Mouse (Mus musculus): ENCODE measurements around the gene Gna12. TPM values are rescaled to one million over a fixed set of nuclear protein-coding genes. Genes with fewer than 3 reads are reported as not detected.

Gene Gna12
- polyA plus RNA-seq (2015; fragmentation: Nextera tagmentation; extraction: Ambion mirVana), result 6.9 and 7.2 TPM in 2 replicates

DNA sequence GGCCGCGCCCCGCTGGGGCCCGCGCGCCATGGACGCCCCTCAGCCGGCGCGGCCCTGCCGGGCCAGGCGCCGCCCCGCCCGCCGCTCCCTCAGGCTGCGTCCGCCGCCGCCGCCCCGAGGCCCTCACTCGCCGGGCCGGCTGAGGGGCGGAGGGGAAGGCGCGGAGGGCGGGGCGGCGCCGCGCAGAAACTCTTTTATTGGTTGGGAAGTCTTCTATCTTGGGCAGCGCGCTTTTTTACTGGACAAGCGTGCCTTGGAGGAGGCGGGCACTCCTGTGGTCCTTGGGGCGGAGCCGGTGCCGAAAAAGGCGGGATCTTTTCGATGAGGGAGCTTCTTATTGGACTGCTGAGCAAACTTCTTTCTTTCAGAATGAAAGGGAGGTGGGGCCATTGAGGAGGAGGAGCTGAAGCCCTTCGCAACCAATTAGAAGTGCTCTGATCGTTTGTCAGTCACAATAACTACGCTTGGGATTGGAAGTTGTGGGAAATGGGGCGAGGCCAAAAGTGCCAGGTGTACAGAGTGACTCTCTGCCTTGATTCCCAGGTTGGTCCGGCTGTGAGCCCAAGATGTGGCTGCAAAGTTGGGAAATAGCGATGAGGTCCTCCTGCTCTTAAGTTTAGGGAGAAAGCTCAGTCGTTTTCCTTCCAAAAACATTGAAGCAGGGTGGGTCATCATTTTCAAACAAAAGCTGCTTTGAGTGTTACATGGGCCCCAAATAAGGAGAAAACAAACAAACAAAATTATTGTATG lies at the start of gene Gna12:
Gene Gna12 (minus strand): TSS at position 118 of the 750 bp plus-strand sequence.
- Histone ChIP-seq H3K36me3 (ENCODE audit: control insufficient read depth, insufficient read depth, low read length) (no peaks in the 10 kb centered on the region), H3K27me3 (ENCODE audit: control insufficient read depth, insufficient read depth, low read length) (no peaks in the 10 kb centered on the region), H3K27ac (ENCODE audit: low read length) (peak within 1 kb of the TSS; percentile 66), H3K4me2 (ENCODE audit: low read depth, low read length) (peak within 1 kb of the TSS; percentile 95), H3K9me3 (replicated peaks; ENCODE audit: control insufficient read depth, low read length) (no peaks in the 10 kb centered on the region), H3K4me3 (replicated peaks; ENCODE audit: low read length) (peak within 1 kb of the TSS; percentile 89), H3K4me1 (ENCODE audit: control insufficient read depth, insufficient read depth, low read length) (peaks cover 28% of the 10 kb centered on the region), H3K9ac (ENCODE audit: low read length) (peak within 1 kb of the TSS; percentile 94)
- peak; percentile 98 for ATAC-seq (ENCODE audit: insufficient read depth, low FRiP score)
- WGBS, result under 1% methylated on average over 41 of the region's 49 CpGs

DNA sequence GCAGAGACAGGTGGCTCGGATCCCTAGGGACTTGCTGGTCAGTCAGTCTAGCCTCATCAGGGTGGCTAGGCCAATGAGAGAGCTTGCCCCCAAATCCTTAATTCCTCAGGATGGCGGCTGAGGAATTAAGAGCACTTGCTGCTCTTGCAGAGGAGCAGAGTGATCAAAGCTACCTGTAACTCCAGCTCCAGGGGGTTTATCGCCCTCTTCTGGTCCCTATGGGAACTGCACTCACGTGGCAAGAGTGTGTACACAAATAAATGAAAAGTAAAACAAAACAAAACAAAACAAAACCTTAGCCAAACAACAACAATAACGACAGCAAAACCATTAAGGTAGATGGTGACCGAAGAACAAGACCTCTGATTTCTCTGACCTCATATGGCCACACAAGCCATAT lies 48.4 kb upstream of the Gna12 start:
- 67% methylated on average over 6 of the region's 6 CpGs for WGBS
- no peaks in the 10 kb centered on the region for H3K9me3 ChIP-seq (replicated peaks; ENCODE audit: control insufficient read depth, low read length)
- H3K4me3 ChIP-seq (replicated peaks; ENCODE audit: low read length), result no peak overlapping the region
- ATAC-seq (ENCODE audit: insufficient read depth, low FRiP score), result no peak
- no peak overlapping the region for H3K27ac ChIP-seq (ENCODE audit: low read length)
- no peaks in the 10 kb centered on the region for H3K27me3 ChIP-seq (ENCODE audit: control insufficient read depth, insufficient read depth, low read length)
- no peak overlapping the region for H3K4me2 ChIP-seq (ENCODE audit: low read depth, low read length)
- 0 out of 2 replicates have a peak, but pooled peaks cover under 1% of the 10 kb centered on the region for H3K4me1 ChIP-seq (ENCODE audit: control insufficient read depth, insufficient read depth, low read length)
- H3K36me3 ChIP-seq (ENCODE audit: control insufficient read depth, insufficient read depth, low read length), result no peaks in the 10 kb centered on the region
- no peak overlapping the region for H3K9ac ChIP-seq (ENCODE audit: low read length)

DNA sequence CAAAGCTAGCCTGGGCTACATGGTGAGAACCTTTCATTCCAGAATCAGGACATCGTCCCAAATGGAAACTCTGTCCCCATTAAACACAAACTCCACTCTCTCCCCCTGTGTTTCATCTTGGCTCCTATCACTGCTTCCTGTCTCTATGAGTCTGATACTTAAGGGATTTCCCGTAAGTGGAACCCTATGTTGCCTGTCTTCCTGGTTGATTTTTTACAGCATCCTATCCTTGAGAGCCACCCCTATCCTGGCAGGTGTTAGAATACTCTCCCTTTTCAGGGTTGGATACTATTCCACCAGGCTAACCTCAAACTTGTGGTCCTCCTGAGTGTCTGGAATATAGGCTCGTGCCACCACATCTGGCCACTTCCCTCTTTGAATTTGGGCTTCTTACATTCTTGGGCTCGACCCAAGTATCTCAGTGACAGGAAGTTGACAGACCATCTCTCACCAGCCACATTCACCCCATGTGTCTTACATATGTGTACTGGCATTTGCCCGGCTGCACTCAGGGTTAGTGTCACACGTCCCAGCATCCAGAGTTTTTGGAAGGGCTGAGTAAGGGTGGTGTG lies 43.6 kb upstream of the Gna12 start:
- no peaks in the 10 kb centered on the region for H3K36me3 ChIP-seq (ENCODE audit: control insufficient read depth, insufficient read depth, low read length)
- ATAC-seq (ENCODE audit: insufficient read depth, low FRiP score), result no peak
- H3K27ac ChIP-seq (ENCODE audit: low read length), result peak overlapping the region; percentile 84
- H3K9me3 ChIP-seq (replicated peaks; ENCODE audit: control insufficient read depth, low read length), result no peaks in the 10 kb centered on the region
- H3K4me3 ChIP-seq (replicated peaks; ENCODE audit: low read length), result no peak overlapping the region
- H3K4me1 ChIP-seq (ENCODE audit: control insufficient read depth, insufficient read depth, low read length), result peaks cover 28% of the 10 kb centered on the region
- no peaks in the 10 kb centered on the region for H3K27me3 ChIP-seq (ENCODE audit: control insufficient read depth, insufficient read depth, low read length)
- H3K4me2 ChIP-seq (ENCODE audit: low read depth, low read length), result peak overlapping the region; percentile 40; the same call in 1 of the 2 replicates
- 63% methylated on average over 6 of the region's 6 CpGs for WGBS
- H3K9ac ChIP-seq (ENCODE audit: low read length), result peak overlapping the region; percentile 46; the same call in 1 of the 2 replicates

DNA sequence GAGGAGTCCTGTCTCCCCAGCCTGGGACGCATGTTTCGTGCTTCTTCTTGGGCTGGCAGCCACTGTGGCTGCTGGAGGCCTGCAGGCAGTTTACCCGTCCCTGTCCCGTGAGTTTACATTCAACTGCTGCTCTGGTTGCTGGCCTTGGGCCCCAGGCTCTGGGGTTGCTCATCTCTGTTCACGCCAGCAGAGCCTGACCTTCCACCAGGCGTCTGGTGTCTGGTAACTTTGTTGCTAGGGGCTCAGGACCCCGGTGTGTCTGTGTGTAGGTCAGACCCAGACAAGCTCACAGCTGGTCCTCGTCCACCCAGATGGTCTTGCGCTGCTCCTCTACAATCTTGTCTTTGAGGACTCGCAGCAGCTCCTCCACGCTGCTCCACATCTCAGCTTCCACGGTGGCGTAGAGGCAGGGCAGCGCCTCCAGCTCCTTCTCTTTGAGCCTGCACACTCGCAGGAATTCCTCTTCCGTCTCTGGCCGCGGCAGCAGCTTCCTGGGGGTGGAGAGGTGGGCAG lies 42.9 kb upstream of the Gna12 start:
- ATAC-seq (ENCODE audit: insufficient read depth, low FRiP score), result peak; percentile 71; the same call in 1 of the 2 replicates
- H3K27me3 ChIP-seq (ENCODE audit: control insufficient read depth, insufficient read depth, low read length), result no peaks in the 10 kb centered on the region

DNA sequence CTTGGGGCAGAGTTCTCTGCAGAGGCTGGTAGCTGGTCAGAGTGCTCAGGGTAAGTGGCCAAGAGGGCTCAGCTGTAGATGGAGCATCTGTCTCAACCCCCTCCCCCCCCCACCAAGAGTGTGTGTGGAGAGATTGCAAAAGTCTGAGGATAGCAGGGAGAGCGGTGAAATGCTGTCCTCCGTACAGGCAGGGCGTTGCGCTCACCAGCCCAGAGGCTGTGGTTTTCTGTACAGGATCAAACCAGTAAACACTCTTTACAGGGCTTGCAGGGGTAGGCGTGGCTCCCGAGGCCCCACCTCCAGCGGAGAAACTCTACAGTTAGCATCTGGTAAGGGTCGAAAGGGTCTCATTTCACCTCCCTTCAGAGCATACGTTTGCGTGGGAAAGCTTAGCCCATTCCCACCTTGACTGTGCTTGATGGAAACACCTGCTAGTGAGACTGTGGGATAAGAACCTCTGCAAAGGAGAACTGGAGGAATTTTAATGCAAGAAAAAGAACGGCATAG lies 42.4 kb upstream of the Gna12 start:
- H3K27me3 ChIP-seq (ENCODE audit: control insufficient read depth, insufficient read depth, low read length), result no peaks in the 10 kb centered on the region
- peaks cover 28% of the 10 kb centered on the region for H3K4me1 ChIP-seq (ENCODE audit: control insufficient read depth, insufficient read depth, low read length)
- peak; percentile 35; the same call in 1 of the 2 replicates for ATAC-seq (ENCODE audit: insufficient read depth, low FRiP score)
- H3K4me3 ChIP-seq (replicated peaks; ENCODE audit: low read length), result no peak overlapping the region
- peak overlapping the region; percentile 40 for H3K4me2 ChIP-seq (ENCODE audit: low read depth, low read length)
- H3K27ac ChIP-seq (ENCODE audit: low read length), result peak overlapping the region; percentile 84
- H3K36me3 ChIP-seq (ENCODE audit: control insufficient read depth, insufficient read depth, low read length), result no peaks in the 10 kb centered on the region
- 15% methylated on average over 11 of the region's 11 CpGs for WGBS
- no peaks in the 10 kb centered on the region for H3K9me3 ChIP-seq (replicated peaks; ENCODE audit: control insufficient read depth, low read length)
- peak overlapping the region; percentile 46; the same call in 1 of the 2 replicates for H3K9ac ChIP-seq (ENCODE audit: low read length)

More for the DNA sequence above, 42.9 kb upstream of the Gna12 start:
- peak overlapping the region; percentile 84 for H3K27ac ChIP-seq (ENCODE audit: low read length)
- H3K4me3 ChIP-seq (replicated peaks; ENCODE audit: low read length), result peak overlapping the region; percentile 10
- H3K9ac ChIP-seq (ENCODE audit: low read length), result peak overlapping the region; percentile 46; the same call in 1 of the 2 replicates
- no peaks in the 10 kb centered on the region for H3K9me3 ChIP-seq (replicated peaks; ENCODE audit: control insufficient read depth, low read length)
- H3K4me2 ChIP-seq (ENCODE audit: low read depth, low read length), result peak overlapping the region; percentile 40
- H3K4me1 ChIP-seq (ENCODE audit: control insufficient read depth, insufficient read depth, low read length), result peaks cover 28% of the 10 kb centered on the region
- no peaks in the 10 kb centered on the region for H3K36me3 ChIP-seq (ENCODE audit: control insufficient read depth, insufficient read depth, low read length)
- 10% methylated on average over 18 of the region's 18 CpGs for WGBS

DNA sequence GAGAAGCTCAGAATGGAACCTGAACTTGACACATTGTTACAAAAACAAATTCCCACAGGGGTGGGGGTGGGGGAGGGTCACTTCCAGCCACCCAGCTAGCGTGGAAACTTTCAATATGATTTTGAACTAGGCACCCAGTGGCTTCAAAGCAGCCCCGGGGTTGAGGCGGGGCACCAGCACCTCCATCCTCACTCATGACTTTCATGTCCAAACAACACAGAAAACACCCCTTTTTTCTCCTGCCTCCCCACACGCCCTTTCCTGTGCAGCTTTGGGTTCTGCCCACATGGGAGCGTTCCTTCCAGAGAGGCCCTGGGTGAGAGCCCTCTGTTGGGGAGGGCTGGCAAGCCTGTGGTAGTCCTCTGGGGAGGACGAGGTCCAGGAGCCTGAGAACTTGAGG lies 41.0 kb upstream of the Gna12 start:
- Histone ChIP-seq H3K27ac (ENCODE audit: low read length) (no peak overlapping the region), H3K27me3 (ENCODE audit: control insufficient read depth, insufficient read depth, low read length) (no peaks in the 10 kb centered on the region), H3K9me3 (replicated peaks; ENCODE audit: control insufficient read depth, low read length) (no peaks in the 10 kb centered on the region), H3K4me2 (ENCODE audit: low read depth, low read length) (no peak overlapping the region), H3K4me3 (replicated peaks; ENCODE audit: low read length) (no peak overlapping the region), H3K9ac (ENCODE audit: low read length) (no peak overlapping the region), H3K36me3 (ENCODE audit: control insufficient read depth, insufficient read depth, low read length) (no peaks in the 10 kb centered on the region), H3K4me1 (ENCODE audit: control insufficient read depth, insufficient read depth, low read length) (peaks cover 28% of the 10 kb centered on the region)
- WGBS, result 51% methylated on average over 6 of the region's 6 CpGs
- ATAC-seq (ENCODE audit: insufficient read depth, low FRiP score), result no peak

DNA sequence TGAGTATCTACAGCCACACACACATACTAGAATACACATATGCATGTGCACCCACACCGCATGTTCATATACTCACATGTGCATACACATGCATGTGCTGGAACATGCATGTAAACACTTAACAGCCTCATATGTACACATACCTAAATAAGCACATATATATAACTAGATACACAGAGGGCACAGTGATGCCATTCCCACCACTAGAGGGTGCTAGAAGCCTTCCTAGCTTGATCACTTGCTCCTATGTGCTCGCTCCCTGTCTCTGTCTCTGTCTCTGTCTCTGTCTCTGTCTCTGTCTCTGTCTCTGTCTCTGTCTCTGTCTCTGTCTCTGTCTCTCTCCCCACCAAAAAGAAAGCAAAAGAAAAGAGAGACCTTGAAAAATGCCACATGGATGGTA lies 38.8 kb upstream of the Gna12 start:
- Histone ChIP-seq H3K27me3 (ENCODE audit: control insufficient read depth, insufficient read depth, low read length) (no peaks in the 10 kb centered on the region), H3K9me3 (replicated peaks; ENCODE audit: control insufficient read depth, low read length) (no peaks in the 10 kb centered on the region), H3K9ac (ENCODE audit: low read length) (no peak overlapping the region), H3K36me3 (ENCODE audit: control insufficient read depth, insufficient read depth, low read length) (no peaks in the 10 kb centered on the region), H3K27ac (ENCODE audit: low read length) (no peak overlapping the region), H3K4me2 (ENCODE audit: low read depth, low read length) (no peak overlapping the region), H3K4me3 (replicated peaks; ENCODE audit: low read length) (no peak overlapping the region), H3K4me1 (ENCODE audit: control insufficient read depth, insufficient read depth, low read length) (peaks cover 28% of the 10 kb centered on the region)
- 60% methylated on average over 2 of the region's 2 CpGs for WGBS
- no peak for ATAC-seq (ENCODE audit: insufficient read depth, low FRiP score)

DNA sequence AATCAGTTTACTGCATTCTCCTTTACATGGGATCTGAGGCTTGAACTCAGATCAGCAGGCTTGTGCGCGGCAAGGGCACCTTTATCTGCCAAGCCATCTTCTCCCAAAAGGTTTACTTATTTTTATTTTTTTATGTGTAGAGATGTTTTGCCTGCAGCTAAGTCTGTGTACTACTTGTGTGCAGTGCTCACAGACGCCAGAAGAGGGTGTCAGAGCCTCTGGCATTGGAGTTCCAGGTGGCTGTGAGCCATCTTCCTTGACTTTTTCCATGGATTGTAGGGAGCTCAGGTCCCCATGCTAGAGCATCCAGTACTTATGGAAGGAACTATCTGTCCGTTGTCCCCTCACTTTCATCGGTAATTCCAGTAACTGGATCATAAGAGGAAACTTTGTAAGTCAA lies 29.5 kb upstream of the Gna12 start:
- Histone ChIP-seq H3K27ac (ENCODE audit: low read length) (no peak overlapping the region), H3K4me2 (ENCODE audit: low read depth, low read length) (no peak overlapping the region), H3K4me3 (replicated peaks; ENCODE audit: low read length) (no peak overlapping the region), H3K9ac (ENCODE audit: low read length) (no peak overlapping the region), H3K36me3 (ENCODE audit: control insufficient read depth, insufficient read depth, low read length) (no peaks in the 10 kb centered on the region), H3K9me3 (replicated peaks; ENCODE audit: control insufficient read depth, low read length) (no peaks in the 10 kb centered on the region), H3K27me3 (ENCODE audit: control insufficient read depth, insufficient read depth, low read length) (no peaks in the 10 kb centered on the region), H3K4me1 (ENCODE audit: control insufficient read depth, insufficient read depth, low read length) (no peaks in the 10 kb centered on the region)
- ATAC-seq (ENCODE audit: insufficient read depth, low FRiP score), result no peak
- 84% methylated on average over 5 of the region's 5 CpGs for WGBS

DNA sequence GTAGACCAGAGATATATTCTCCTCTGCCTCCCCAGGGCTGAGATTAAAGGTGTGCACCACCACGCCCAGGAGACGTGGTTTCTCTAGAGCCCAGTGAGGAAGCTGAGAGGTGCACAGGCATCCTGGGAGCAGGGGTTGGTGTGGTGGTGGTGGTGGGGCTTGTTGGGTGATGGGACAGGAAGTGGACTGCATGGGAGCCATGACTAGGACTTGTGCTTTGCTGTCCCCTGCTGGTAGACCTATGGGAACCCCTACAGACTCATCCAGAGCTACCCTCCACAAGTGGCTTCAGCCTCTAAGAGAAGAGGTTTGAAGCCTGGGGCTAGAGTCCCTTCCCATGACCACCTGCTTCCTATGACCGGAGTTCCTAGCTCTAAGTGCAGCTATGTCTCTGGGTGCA lies 28.1 kb upstream of the Gna12 start:
- Histone ChIP-seq H3K27ac (ENCODE audit: low read length) (no peak overlapping the region), H3K4me2 (ENCODE audit: low read depth, low read length) (no peak overlapping the region), H3K4me3 (replicated peaks; ENCODE audit: low read length) (no peak overlapping the region), H3K4me1 (ENCODE audit: control insufficient read depth, insufficient read depth, low read length) (no peaks in the 10 kb centered on the region), H3K9ac (ENCODE audit: low read length) (no peak overlapping the region), H3K27me3 (ENCODE audit: control insufficient read depth, insufficient read depth, low read length) (no peaks in the 10 kb centered on the region), H3K9me3 (replicated peaks; ENCODE audit: control insufficient read depth, low read length) (no peaks in the 10 kb centered on the region), H3K36me3 (ENCODE audit: control insufficient read depth, insufficient read depth, low read length) (no peaks in the 10 kb centered on the region)
- 87% methylated on average over 3 of the region's 3 CpGs for WGBS
- no peak for ATAC-seq (ENCODE audit: insufficient read depth, low FRiP score)
